Mouse (Mus musculus): ENCODE data around the gene Gdap2. TPM values are rescaled to one million over a fixed set of nuclear protein-coding genes. Genes with fewer than 3 reads are reported as not detected.

Gene Gdap2
- polyA plus RNA-seq (2014; fragmentation: Illumina TruSeq; extraction: RNeasy Lipid Tissue Mini Kit (QIAGEN cat#74804); ENCODE audit: low replicate concordance) = 42.2 TPM

DNA sequence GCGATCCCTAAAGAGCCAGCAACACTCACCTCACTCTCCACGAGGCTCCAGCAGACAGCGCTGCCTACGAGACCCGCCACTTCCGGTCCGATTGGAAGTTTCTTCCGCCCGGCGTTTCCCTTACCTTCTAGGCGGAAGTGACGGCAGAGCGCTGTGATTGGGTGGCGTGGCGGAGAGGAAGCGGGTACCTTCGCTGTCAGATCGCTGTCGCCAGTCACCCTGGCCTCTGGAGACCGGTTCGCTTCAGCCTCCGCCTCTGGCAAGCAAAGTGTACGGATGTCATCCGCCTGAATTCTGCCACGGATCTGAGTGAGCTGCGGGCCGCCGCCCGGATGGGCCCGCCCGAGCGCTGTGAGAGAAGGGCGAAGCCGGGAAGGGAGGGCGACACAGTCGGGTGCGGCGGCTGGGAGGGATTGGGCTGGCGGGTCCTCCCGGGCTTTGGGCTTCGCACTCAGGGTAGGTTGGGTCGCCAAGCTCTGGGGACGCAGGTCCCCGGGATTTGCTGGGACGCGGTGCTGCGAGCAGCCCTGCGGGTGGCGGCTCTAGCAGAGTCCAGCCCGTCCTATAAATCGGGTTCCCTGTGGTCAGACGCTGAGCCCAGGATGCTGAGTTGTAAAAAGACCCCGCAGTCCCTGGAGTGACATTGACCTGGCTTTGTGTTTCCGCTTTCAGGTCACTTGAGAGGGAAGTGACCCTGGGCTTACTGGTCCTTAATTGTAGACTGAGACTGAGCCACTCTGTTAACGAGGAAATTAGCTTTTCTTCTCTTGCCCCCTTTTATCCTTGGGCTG, at the start of gene Gdap2, which contains the start of gene Wdr3:
Gdap2 (plus strand) TSS at position 67 of the 791 bp plus-strand sequence.
Wdr3 (minus strand) TSS at position 93 of the 791 bp plus-strand sequence.

Other genes with a start within 250 kb of the Gdap2 start
- gene Wdr3, start within 50 bp of the Gdap2 start, polyA plus RNA-seq (2014; fragmentation: Illumina TruSeq; extraction: RNeasy Lipid Tissue Mini Kit (QIAGEN cat#74804); ENCODE audit: low replicate concordance) = 10.4 TPM

All from small intestine, adult 10 weeks (tissue).